8 mouse cellular contexts compared by ENCODE assay signal in the genomic region with DNA sequence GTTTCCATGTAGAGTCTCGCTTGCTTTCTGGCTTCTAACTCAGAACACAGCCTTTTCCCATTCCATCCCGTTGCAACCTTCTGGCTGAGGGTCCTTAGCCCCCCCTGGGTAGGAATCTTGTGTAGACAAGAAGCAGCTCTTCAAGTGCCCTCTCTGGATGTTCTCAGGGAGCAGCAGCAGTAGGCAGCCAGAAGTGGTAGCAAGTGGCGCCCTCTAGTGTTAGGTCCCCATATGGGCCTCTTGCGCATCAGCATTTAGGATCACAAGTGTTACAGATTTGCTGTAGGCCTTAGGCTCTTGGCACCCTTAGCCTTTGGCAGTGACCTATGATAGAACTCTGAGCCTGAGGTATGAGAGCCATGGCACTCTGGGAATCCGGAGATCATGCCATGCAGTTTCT.
DNase-seq lines count a peak whose midpoint lies in the region; ATAC-seq and TF ChIP-seq lines count a peak whose summit lies in the region.
"Had no signal": no experiment of that assay in that cellular context is flagged by ENCODE, and none has a peak within 500 bp of the region (broad histone marks: within the 10 kb centered on the region; RNA-seq: fewer than 3 reads in every experiment).

No protein-coding gene starts in this region.

- no peak overlapping the region for H3K27ac ChIP-seq in midbrain, embryonic 10.5 days (replicated peaks)
- H3K27ac ChIP-seq in midbrain, embryonic 16.5 days (ENCODE audit: low read length), result no peak overlapping the region
- no peak overlapping the region for H3K27ac ChIP-seq in limb, embryonic 10.5 days
- H3K27ac ChIP-seq: midbrain, embryonic 12.5 days had no signal

- ATAC-seq in midbrain, embryonic 16.5 days, result no peak
- no peak for ATAC-seq in Patski

- H3K4me2 ChIP-seq in midbrain, embryonic 16.5 days (ENCODE audit: low read length), result no peak overlapping the region
- H3K4me2 ChIP-seq: midbrain, embryonic 12.5 days had no signal

- no peaks in the 10 kb centered on the region for H3K36me3 ChIP-seq in midbrain, embryonic 10.5 days
- no peaks in the 10 kb centered on the region for H3K36me3 ChIP-seq in midbrain, embryonic 16.5 days (ENCODE audit: control insufficient read depth, insufficient read depth, low read length)
- H3K36me3 ChIP-seq in limb, embryonic 10.5 days, result no peaks in the 10 kb centered on the region
- H3K36me3 ChIP-seq: midbrain, embryonic 12.5 days had no signal

- no peaks in the 10 kb centered on the region for H3K27me3 ChIP-seq in midbrain, embryonic 10.5 days (ENCODE audit: low read depth, poor library complexity, severe bottlenecking)
- H3K27me3 ChIP-seq in midbrain, embryonic 16.5 days (ENCODE audit: control insufficient read depth, insufficient read depth, low read depth, low read length), result no peaks in the 10 kb centered on the region
- no peaks in the 10 kb centered on the region for H3K27me3 ChIP-seq in Patski
- H3K27me3 ChIP-seq in limb, embryonic 10.5 days (ENCODE audit: low read depth, poor library complexity, severe bottlenecking), result no peaks in the 10 kb centered on the region
- H3K27me3 ChIP-seq: midbrain, embryonic 12.5 days had no signal

- H3K9ac ChIP-seq in midbrain, embryonic 16.5 days (ENCODE audit: low read depth, low read length), result no peak overlapping the region
- H3K9ac ChIP-seq: midbrain, embryonic 12.5 days had no signal

- CTCF ChIA-PET in Patski (lab: Charles Lee), result interaction anchor here (0.6 to 0.7 kb wide), 2 partner anchors 65 to 562 kb away, joined by 3 read pairs; no protein-coding TSS in a partner anchor

- no peaks in the 10 kb centered on the region for H3K4me1 ChIP-seq in midbrain, embryonic 10.5 days
- no peaks in the 10 kb centered on the region for H3K4me1 ChIP-seq in midbrain, embryonic 16.5 days (ENCODE audit: control insufficient read depth, insufficient read depth, low read length)
- no peaks in the 10 kb centered on the region for H3K4me1 ChIP-seq in limb, embryonic 10.5 days
- H3K4me1 ChIP-seq: midbrain, embryonic 12.5 days had no signal

- TF ChIP-seq CTCF in Patski (IDR thresholded peaks at IDR 0.05), result peak; percentile 86

- POLR2A ChIA-PET in Patski (lab: Charles Lee), result no interaction called here

- WGBS in midbrain, embryonic 10.5 days, result 50% methylated on average over 5 of the region's 5 CpGs
- WGBS in midbrain, embryonic 16.5 days, result 52% methylated on average over 5 of the region's 5 CpGs
- 57% methylated on average over 5 of the region's 5 CpGs for WGBS in limb, embryonic 10.5 days

- no peak overlapping the region for H3K4me3 ChIP-seq in midbrain, embryonic 10.5 days
- no peak overlapping the region for H3K4me3 ChIP-seq in midbrain, embryonic 16.5 days (ENCODE audit: low read depth, low read length)
- H3K4me3 ChIP-seq in limb, embryonic 10.5 days, result no peak overlapping the region
- H3K4me3 ChIP-seq: midbrain, embryonic 12.5 days had no signal

- H3K9me3 ChIP-seq in midbrain, embryonic 10.5 days (replicated peaks), result no peaks in the 10 kb centered on the region
- H3K9me3 ChIP-seq in midbrain, embryonic 16.5 days (replicated peaks; ENCODE audit: control insufficient read depth, low read length, poor library complexity, severe bottlenecking), result no peaks in the 10 kb centered on the region
- no peaks in the 10 kb centered on the region for H3K9me3 ChIP-seq in limb, embryonic 10.5 days (replicated peaks)
- H3K9me3 ChIP-seq: midbrain, embryonic 12.5 days had no signal

- peak; percentile 44 for DNase-seq in midbrain, embryonic 10.5 days (ENCODE audit: low spot score)
- DNase-seq in Patski (ENCODE audit: low read depth, low spot score), result no peak
- peak; percentile 31 for DNase-seq in c-Kit-positive CD71-negative TER-119-negative erythroid progenitor cells, embryonic 14.5 days (ENCODE audit: low read depth)
- peak; percentile 67 for DNase-seq in gastrocnemius, postnatal 10 days
- DNase-seq in limb, embryonic 10.5 days (ENCODE audit: low spot score), result peak; percentile 72
- DNase-seq in right cerebral cortex, postnatal 4 days, result peak; percentile 45

- in situ Hi-C loops in Patski (cut with MboI; ENCODE audit: low pct_unique_long_range_greater_than_20kb), result loop anchor here (25.0 kb wide), 1 partner anchor 580 kb away; no protein-coding TSS in a partner anchor
